In genomic region chr16:37654831-37655455, GRCm38 (mm10) we compare ENCODE assay signal across 8 mouse cellular contexts. TPM values are rescaled to one million over a fixed set of nuclear protein-coding genes. Genes with fewer than 3 reads are reported as not detected.
A peak's percentile ranks its signal among the peaks of the same experiment; 100 is the strongest.
DNase-seq lines count a peak whose midpoint lies in the region; ATAC-seq lines count a peak whose summit lies in the region.

No protein-coding gene starts in this region.

- no peak overlapping the region for H3K27ac ChIP-seq in neural tube, embryonic 11.5 days (ENCODE audit: low read depth, low read length)
- no peak overlapping the region for H3K27ac ChIP-seq in liver, embryonic 11.5 days (ENCODE audit: low read depth, low read length)

- ATAC-seq in erythroblast, adult 5-6 weeks (replicated peaks; ENCODE audit: low FRiP score, poor library complexity, severe bottlenecking), result no peak
- no peak for ATAC-seq in neural tube, embryonic 11.5 days (ENCODE audit: insufficient read depth, low FRiP score, low TSS enrichment)
- ATAC-seq in liver, embryonic 11.5 days (replicated peaks; ENCODE audit: low FRiP score), result no peak

- H3K9ac ChIP-seq in neural tube, embryonic 11.5 days (ENCODE audit: low read length), result no peak overlapping the region
- peak overlapping the region; percentile 87; the same call in 1 of the 2 replicates for H3K9ac ChIP-seq in liver, embryonic 11.5 days (ENCODE audit: low read depth, low read length)

- H3K4me2 ChIP-seq in neural tube, embryonic 11.5 days (ENCODE audit: low read depth), result peak overlapping the region; percentile 31; the same call in 1 of the 2 replicates
- peak overlapping the region; percentile 50 for H3K4me2 ChIP-seq in liver, embryonic 11.5 days

- H3K9me3 ChIP-seq in erythroblast, embryonic 14.5 days (ENCODE audit: control insufficient read depth, low read length), result no peaks in the 10 kb centered on the region
- no peaks in the 10 kb centered on the region for H3K9me3 ChIP-seq in neural tube, embryonic 11.5 days (ENCODE audit: control insufficient read depth, low read length)
- no peaks in the 10 kb centered on the region for H3K9me3 ChIP-seq in liver, embryonic 11.5 days (ENCODE audit: control insufficient read depth, low read length)

- 65% methylated on average over 4 of the region's 4 CpGs for WGBS in neural tube, embryonic 11.5 days
- 61% methylated on average over 4 of the region's 4 CpGs for WGBS in liver, embryonic 11.5 days

- H3K36me3 ChIP-seq in erythroblast, embryonic 14.5 days (ENCODE audit: control insufficient read depth), result peaks cover 18% of the 10 kb centered on the region
- H3K36me3 ChIP-seq in neural tube, embryonic 11.5 days (ENCODE audit: control insufficient read depth, insufficient read depth, low read length), result no peaks in the 10 kb centered on the region
- H3K36me3 ChIP-seq in liver, embryonic 11.5 days (ENCODE audit: control insufficient read depth, insufficient read depth, low read length), result no peaks in the 10 kb centered on the region

- no peak for DNase-seq in neural tube, embryonic 11.5 days (ENCODE audit: low spot score)
- DNase-seq in neural tube, embryonic 10.5 days (ENCODE audit: extremely low spot score, low spot score), result no peak
- DNase-seq in liver, embryonic 11.5 days (ENCODE audit: low spot score), result no peak
- no peak for DNase-seq in spleen, adult 18-20 months
- no peak for DNase-seq in cerebellum, adult 18-20 months
- DNase-seq in ovary, adult 18-20 months (ENCODE audit: low spot score), result no peak

- H3K27me3 ChIP-seq in erythroblast, embryonic 14.5 days (ENCODE audit: control insufficient read depth), result no peaks in the 10 kb centered on the region
- H3K27me3 ChIP-seq in neural tube, embryonic 11.5 days (ENCODE audit: control insufficient read depth, insufficient read depth, low read length), result no peaks in the 10 kb centered on the region
- no peaks in the 10 kb centered on the region for H3K27me3 ChIP-seq in liver, embryonic 11.5 days (replicated peaks; ENCODE audit: control insufficient read depth, insufficient read depth, low read length)

- peak overlapping the region; percentile 91 for H3K4me3 ChIP-seq in erythroblast, embryonic 14.5 days (replicated peaks)
- H3K4me3 ChIP-seq in neural tube, embryonic 11.5 days (ENCODE audit: low read depth, low read length), result no peak overlapping the region
- no peak overlapping the region; the same call in 1 of the 2 replicates for H3K4me3 ChIP-seq in liver, embryonic 11.5 days (ENCODE audit: low read depth, low read length)

- H3K4me1 ChIP-seq in erythroblast, embryonic 14.5 days (ENCODE audit: control insufficient read depth), result peaks cover 41% of the 10 kb centered on the region
- peaks cover 6% of the 10 kb centered on the region; the same call in 1 of the 2 replicates for H3K4me1 ChIP-seq in neural tube, embryonic 11.5 days (ENCODE audit: control insufficient read depth, insufficient read depth, low read length)
- H3K4me1 ChIP-seq in liver, embryonic 11.5 days (replicated peaks; ENCODE audit: control insufficient read depth, insufficient read depth, low read length), result peaks cover 7% of the 10 kb centered on the region; the same call in 1 of the 2 replicates

RNA-seq across cellular contexts. Expression of gene Ndufb4, which starts 0.7 kb away (rescaled TPM):
- polyA plus RNA-seq in erythroblast, embryonic 14.5 days (2012), result 8.6 and 9.5 TPM in 2 replicates
- 15.7 and 28.2 TPM in 2 replicates for total RNA-seq in erythroblast, adult 5-6 weeks (2015; ENCODE audit: low replicate concordance)
- 0.42 and 8.2 TPM in 2 replicates for total RNA-seq in erythroblast, adult 5-6 weeks (2017; ENCODE audit: low replicate concordance)
- polyA plus RNA-seq in neural tube, embryonic 11.5 days (2014; fragmentation: Nextera tagmentation; extraction: Ambion mirVana), result 46.2 and 50.1 TPM in 2 replicates
- polyA plus RNA-seq in liver, embryonic 11.5 days (2014; fragmentation: Nextera tagmentation; extraction: Ambion mirVana), result 67.6 and 72.2 TPM in 2 replicates
